Mouse (Mus musculus) erythroblast, embryonic 14.5 days (primary cell): ENCODE results near the gene Serpina3c.

ENCODE experiments used
- GATA1 ChIP-seq: IDR thresholded peaks from 2 replicates; pipeline ENCODE4 v1.6.1; 2012; ENCODE audit warnings: low read length, inconsistent platforms, mixed read lengths
- TAL1 ChIP-seq: IDR thresholded peaks from 3 replicates; pipeline ENCODE4 v1.6.1; 2012; ENCODE audit warnings: low read length, inconsistent platforms, mixed read lengths

DNA sequence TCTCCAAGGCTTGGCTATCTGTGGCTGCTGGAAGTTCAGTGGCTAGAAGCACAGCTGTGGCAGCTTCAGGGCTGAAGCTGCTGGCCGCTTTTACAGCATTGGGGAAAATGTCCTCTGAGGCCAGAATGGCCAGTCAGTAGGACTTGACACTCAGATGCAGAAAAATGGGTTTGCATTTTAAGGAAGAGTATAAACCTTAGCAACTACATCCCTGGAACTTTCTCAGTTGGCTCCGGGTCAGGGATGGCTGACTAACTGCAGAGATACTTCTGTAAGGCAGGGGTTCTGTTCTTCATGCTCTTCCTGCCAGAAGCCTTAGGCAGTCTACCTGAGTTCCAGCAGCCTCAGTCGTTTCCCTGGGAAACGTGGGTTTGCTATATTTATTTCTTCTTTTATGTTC is 31.4 kb upstream of the Serpina3c start:
- no peak for TF ChIP-seq TAL1
- TF ChIP-seq GATA1 = no peak
